In the genomic region with DNA sequence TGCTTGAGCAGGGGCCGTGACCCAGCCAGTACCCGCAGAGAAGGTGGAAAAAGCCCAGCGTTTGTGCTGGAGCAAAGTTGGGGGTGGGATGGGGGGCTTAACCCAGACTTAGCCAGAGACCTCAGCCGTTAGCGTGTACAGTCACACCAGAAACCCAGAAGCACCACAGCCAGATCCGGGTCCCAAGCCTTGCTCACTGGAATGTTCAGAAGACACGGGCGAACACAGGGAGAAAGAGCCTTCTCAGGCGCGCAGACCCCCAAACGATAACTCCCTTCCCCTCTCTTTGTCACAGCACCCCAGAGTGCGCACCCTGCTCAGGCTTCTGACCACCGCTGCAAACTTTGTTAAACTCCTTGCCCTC, we compare ENCODE assay signal across 10 mouse cellular contexts. TPM values are rescaled to one million over a fixed set of nuclear protein-coding genes. Genes with fewer than 3 reads are reported as not detected.
DNase-seq lines count a peak whose midpoint lies in the region; ATAC-seq and TF ChIP-seq lines count a peak whose summit lies in the region.
"Had no signal": no experiment of that assay in that cellular context is flagged by ENCODE, and none has a peak within 500 bp of the region (broad histone marks: within the 10 kb centered on the region; RNA-seq: fewer than 3 reads in every experiment).

No protein-coding gene starts in this region.

- peak; percentile 49 for DNase-seq in kidney, postnatal 0 days (ENCODE audit: low spot score)
- no peak for DNase-seq in kidney, adult 8-10 months
- DNase-seq in T-cell, adult 2 months (ENCODE audit: low spot score): no peak
- DNase-seq: thymus, postnatal 36 days had no signal

- no peaks in the 10 kb centered on the region for H3K9me3 ChIP-seq in kidney, postnatal 0 days (replicated peaks; ENCODE audit: low read length)
- no peaks in the 10 kb centered on the region for H3K9me3 ChIP-seq in embryonic facial prominence, embryonic 15.5 days (replicated peaks)
- no peaks in the 10 kb centered on the region for H3K9me3 ChIP-seq in limb, embryonic 12.5 days
- no peaks in the 10 kb centered on the region for H3K9me3 ChIP-seq in neural tube, embryonic 15.5 days (replicated peaks)

- no peak for TF ChIP-seq CTCF in kidney, postnatal 0 days (IDR thresholded peaks at IDR 0.05; ENCODE audit: low read depth)

- H3K9ac ChIP-seq in kidney, postnatal 0 days (ENCODE audit: low read depth, low read length): peak overlapping the region; percentile 60
- H3K9ac ChIP-seq in embryonic facial prominence, embryonic 15.5 days: no peak overlapping the region
- peak overlapping the region; percentile 24; the same call in 1 of the 2 replicates for H3K9ac ChIP-seq in limb, embryonic 12.5 days (replicated peaks)
- H3K9ac ChIP-seq in neural tube, embryonic 15.5 days (replicated peaks): peak overlapping the region; percentile 30; the same call in 1 of the 2 replicates

- peak overlapping the region; percentile 34 for H3K4me3 ChIP-seq in kidney, postnatal 0 days (replicated peaks; ENCODE audit: low read depth, low read length)
- H3K4me3 ChIP-seq in embryonic facial prominence, embryonic 15.5 days (replicated peaks): peak overlapping the region; percentile 21
- H3K4me3 ChIP-seq in limb, embryonic 12.5 days (replicated peaks): peak overlapping the region; percentile 27
- H3K4me3 ChIP-seq in neural tube, embryonic 15.5 days (replicated peaks): peak overlapping the region; percentile 19
- H3K4me3 ChIP-seq: left cerebral cortex, adult 2 months had no signal

- ATAC-seq in kidney, postnatal 0 days (replicated peaks; ENCODE audit: low FRiP score, low read depth): no peak
- ATAC-seq in embryonic facial prominence, embryonic 15.5 days (ENCODE audit: insufficient number of reproducible peaks, low FRiP score, low TSS enrichment, low read depth): no peak
- ATAC-seq in limb, embryonic 12.5 days (ENCODE audit: insufficient number of reproducible peaks, insufficient read depth, low FRiP score, low TSS enrichment, low read depth): no peak
- ATAC-seq in neural tube, embryonic 15.5 days (ENCODE audit: low FRiP score): no peak
- no peak for ATAC-seq in erythroblast, adult 5-6 weeks (replicated peaks; ENCODE audit: low FRiP score, poor library complexity, severe bottlenecking)
- ATAC-seq in CD4-positive, CD25-positive, alpha-beta regulatory T cell, adult 4 months: no peak

- H3K4me2 ChIP-seq in kidney, postnatal 0 days (ENCODE audit: low read length): peak overlapping the region; percentile 73
- peak overlapping the region; percentile 42 for H3K4me2 ChIP-seq in embryonic facial prominence, embryonic 15.5 days (replicated peaks)
- H3K4me2 ChIP-seq in limb, embryonic 12.5 days: peak overlapping the region; percentile 48
- H3K4me2 ChIP-seq in neural tube, embryonic 15.5 days: peak overlapping the region; percentile 49

- H3K4me1 ChIP-seq in kidney, postnatal 0 days (replicated peaks; ENCODE audit: insufficient read depth, low read length): peaks cover 23% of the 10 kb centered on the region
- peaks cover 22% of the 10 kb centered on the region for H3K4me1 ChIP-seq in embryonic facial prominence, embryonic 15.5 days
- peaks cover 24% of the 10 kb centered on the region for H3K4me1 ChIP-seq in limb, embryonic 12.5 days (replicated peaks)
- H3K4me1 ChIP-seq in neural tube, embryonic 15.5 days: peaks cover 27% of the 10 kb centered on the region

- H3K27me3 ChIP-seq in kidney, postnatal 0 days (ENCODE audit: insufficient read depth, low read length): peaks cover 12% of the 10 kb centered on the region
- peaks cover 99% of the 10 kb centered on the region for H3K27me3 ChIP-seq in embryonic facial prominence, embryonic 15.5 days
- H3K27me3 ChIP-seq in limb, embryonic 12.5 days: peaks cover 100% of the 10 kb centered on the region
- H3K27me3 ChIP-seq in neural tube, embryonic 15.5 days (replicated peaks): peaks cover 96% of the 10 kb centered on the region

- peak overlapping the region; percentile 98 for H3K27ac ChIP-seq in kidney, postnatal 0 days
- no peak overlapping the region for H3K27ac ChIP-seq in embryonic facial prominence, embryonic 15.5 days (replicated peaks)
- no peak overlapping the region for H3K27ac ChIP-seq in limb, embryonic 12.5 days
- peak overlapping the region; percentile 56 for H3K27ac ChIP-seq in neural tube, embryonic 15.5 days (replicated peaks)
- H3K27ac ChIP-seq: left cerebral cortex, adult 2 months had no signal

- no peaks in the 10 kb centered on the region for H3K36me3 ChIP-seq in kidney, postnatal 0 days (ENCODE audit: insufficient read depth, low read length)
- no peaks in the 10 kb centered on the region for H3K36me3 ChIP-seq in embryonic facial prominence, embryonic 15.5 days
- no peaks in the 10 kb centered on the region for H3K36me3 ChIP-seq in limb, embryonic 12.5 days
- no peaks in the 10 kb centered on the region for H3K36me3 ChIP-seq in neural tube, embryonic 15.5 days

- WGBS in kidney, postnatal 0 days: 1% methylated on average over 12 of the region's 13 CpGs
- under 1% methylated on average over 13 of the region's 13 CpGs for whole genome bisulfite sequencing in embryonic facial prominence, embryonic 15.5 days
- 1% methylated on average over 13 of the region's 13 CpGs for WGBS in limb, embryonic 12.5 days
- WGBS in neural tube, embryonic 15.5 days: 0% methylated on average over 13 of the region's 13 CpGs

RNA-seq across cellular contexts. Expression of a gene that starts 14.1 kb away (rescaled TPM):
- 27.4 and 29.6 TPM in 2 replicates for polyA plus RNA-seq in kidney, postnatal 0 days (2015; fragmentation: Nextera tagmentation; extraction: Ambion mirVana)
- 0.08 TPM in 1 of 2 replicates, not detected in the other for polyA plus RNA-seq in embryonic facial prominence, embryonic 15.5 days (2015; fragmentation: Nextera tagmentation; extraction: Ambion mirVana)
- polyA plus RNA-seq in limb, embryonic 12.5 days (2016; fragmentation: Nextera tagmentation; extraction: Ambion mirVana): not detected in 2 replicates
- polyA plus RNA-seq in neural tube, embryonic 15.5 days (2015; fragmentation: Nextera tagmentation; extraction: Ambion mirVana): 16.5 and 20.5 TPM in 2 replicates
- not detected in 2 replicates for total RNA-seq in erythroblast, adult 5-6 weeks (2015; ENCODE audit: low replicate concordance)
- total RNA-seq in erythroblast, adult 5-6 weeks (2017; ENCODE audit: low replicate concordance): not detected in 2 replicates
- polyA plus RNA-seq in CD4-positive, CD25-positive, alpha-beta regulatory T cell, adult 4 months (2017; shearing (Covaris generic)): under 1 TPM in 1 of 2 experiments, not detected in 1; 0.13 TPM

Comparison
In these comparisons a context has a peak if more than half of its experiments do, and no peak if none do; other contexts are left out.
1. H3K27ac ChIP-seq: peak in kidney, postnatal 0 days (single experiment) and neural tube, embryonic 15.5 days (single experiment); none in embryonic facial prominence, embryonic 15.5 days (single experiment) and limb, embryonic 12.5 days (single experiment).
2. RNA of a gene that starts 14.1 kb away (polyA plus RNA-seq): 27.4 to 29.6 TPM in kidney, postnatal 0 days and 16.5 to 20.5 TPM in neural tube, embryonic 15.5 days; 0.13 TPM in CD4-positive, CD25-positive, alpha-beta regulatory T cell, adult 4 months, 0.08 TPM in embryonic facial prominence, embryonic 15.5 days and not detected in limb, embryonic 12.5 days; every median in the first group is over 10 times any median in the second.
3. Peak in every context shown above with its lines, with median percentiles within 50 percentile points of each other: H3K4me2 ChIP-seq and H3K4me3 ChIP-seq.